Mouse (Mus musculus): ENCODE data around the gene Alk. TPM values are rescaled to one million over a fixed set of nuclear protein-coding genes. Genes with fewer than 3 reads are reported as not detected.

The Alk gene
- polyA plus RNA-seq, 1 experiment from 2014 or later = 4.1 TPM

DNA sequence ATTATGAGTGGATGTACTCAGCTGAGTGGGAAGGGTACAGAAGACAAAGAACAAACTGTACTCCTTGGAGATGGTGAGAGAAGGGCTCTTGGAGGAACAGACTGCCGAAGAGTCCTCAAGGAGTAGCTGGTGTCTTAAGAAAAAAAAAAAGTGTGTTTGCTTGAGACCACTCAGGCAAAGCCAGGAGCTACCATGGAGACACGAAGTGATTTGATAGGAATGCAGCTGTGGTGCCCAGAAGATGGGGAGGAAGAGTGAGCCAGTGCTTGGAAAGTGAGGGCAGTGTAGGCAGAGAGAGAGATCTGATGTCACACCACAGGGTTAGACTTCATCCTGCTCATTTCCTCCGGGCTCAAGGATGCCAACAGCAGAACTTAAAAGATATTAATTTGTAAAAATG, 613.2 kb downstream of the Alk start:
- Histone ChIP-seq H3K27me3 (no peaks in the 10 kb centered on the region), H3K4me2 (no peak overlapping the region), H3K27ac (replicated peaks) (no peak overlapping the region), H3K4me3 (no peak overlapping the region), H3K9ac (no peak overlapping the region), H3K9me3 (no peaks in the 10 kb centered on the region), H3K36me3 (no peaks in the 10 kb centered on the region), H3K4me1 (replicated peaks) (peaks cover 19% of the 10 kb centered on the region)
- ATAC-seq (ENCODE audit: low read depth) = no peak
- 71% methylated on average over 3 of the region's 3 CpGs for WGBS

DNA sequence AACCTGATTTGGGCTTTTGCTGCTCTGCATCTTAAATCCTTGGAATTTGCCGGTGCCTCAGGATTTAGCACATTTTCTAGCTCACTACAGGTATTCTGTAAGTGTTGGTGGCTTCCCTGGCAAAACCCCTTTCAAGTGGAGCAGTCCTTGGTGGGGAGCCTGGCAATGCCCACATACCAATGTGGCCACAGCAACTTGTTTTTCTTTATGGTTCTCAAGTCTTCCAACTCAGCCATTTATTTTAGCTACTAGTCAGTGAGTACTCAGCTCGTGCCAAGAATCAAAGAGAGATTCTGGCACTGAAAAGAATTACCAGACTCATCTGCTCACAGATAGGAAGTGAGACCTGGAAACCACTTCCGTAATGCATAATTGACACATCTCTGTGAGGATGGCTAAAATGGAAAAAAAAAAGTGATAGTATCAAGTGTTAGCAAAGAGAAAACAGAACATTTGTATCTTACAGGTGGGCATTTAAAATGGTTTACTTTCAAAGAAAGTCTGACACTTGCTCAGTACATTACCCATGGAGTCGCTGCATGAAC, 614.2 kb downstream of the Alk start:
- WGBS = 83% methylated on average over 4 of the region's 4 CpGs
- ATAC-seq (ENCODE audit: low read depth) = no peak
- peaks cover 23% of the 10 kb centered on the region for H3K4me1 ChIP-seq (replicated peaks)

DNA sequence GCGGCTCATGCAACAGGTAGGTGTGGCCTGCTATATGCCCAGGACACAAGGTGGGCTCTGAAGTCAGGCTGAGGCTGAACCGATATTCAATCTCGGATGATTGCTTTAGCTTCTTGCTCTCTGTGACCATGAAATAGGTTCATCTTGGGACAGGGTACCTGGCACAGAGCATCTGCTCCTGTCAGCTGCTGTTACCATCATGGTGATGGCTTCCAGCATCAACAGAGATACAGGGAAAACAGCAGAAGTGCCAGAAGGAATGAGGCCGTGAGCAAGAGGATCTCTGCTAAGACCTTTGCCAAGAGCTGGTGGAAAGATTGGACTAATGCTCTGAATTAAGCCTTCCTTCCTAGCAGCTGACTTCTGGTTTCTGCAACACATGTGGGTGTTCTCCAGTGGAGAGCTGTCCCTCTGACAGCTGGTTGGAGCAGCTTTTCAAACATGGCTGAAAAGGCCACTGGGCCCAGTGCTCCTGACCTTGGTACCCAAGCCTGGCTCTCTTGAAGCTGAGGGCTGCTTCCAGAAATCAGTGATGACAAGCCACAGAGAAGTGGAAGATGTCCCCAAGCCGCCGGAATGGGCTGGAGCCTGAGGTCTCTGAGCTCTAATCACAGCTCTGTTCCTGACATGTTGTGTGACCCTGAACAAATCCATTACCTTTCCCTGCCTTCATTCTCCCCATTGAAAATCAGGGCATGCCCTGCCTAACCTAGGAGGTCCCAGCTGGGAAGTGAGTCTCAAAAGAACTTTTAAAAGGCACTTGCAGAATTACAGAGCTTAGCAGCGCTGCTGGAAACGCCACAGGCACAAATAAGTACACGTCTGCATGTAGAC, 615.5 kb downstream of the Alk start:
- Histone ChIP-seq H3K36me3 (no peaks in the 10 kb centered on the region), H3K4me3 (no peak overlapping the region), H3K9me3 (no peaks in the 10 kb centered on the region), H3K9ac (no peak overlapping the region), H3K4me2 (no peak overlapping the region), H3K4me1 (replicated peaks) (peaks cover 23% of the 10 kb centered on the region), H3K27ac (replicated peaks) (no peak overlapping the region), H3K27me3 (no peaks in the 10 kb centered on the region)
- ATAC-seq (ENCODE audit: low read depth) = no peak
- WGBS = 63% methylated on average over 9 of the region's 9 CpGs

More for the DNA sequence above, 614.2 kb downstream of the Alk start:
- H3K4me2 ChIP-seq = no peak overlapping the region
- no peak overlapping the region for H3K4me3 ChIP-seq
- no peaks in the 10 kb centered on the region for H3K9me3 ChIP-seq
- H3K27ac ChIP-seq (replicated peaks) = no peak overlapping the region
- no peaks in the 10 kb centered on the region for H3K27me3 ChIP-seq
- H3K9ac ChIP-seq = no peak overlapping the region
- no peaks in the 10 kb centered on the region for H3K36me3 ChIP-seq

DNA sequence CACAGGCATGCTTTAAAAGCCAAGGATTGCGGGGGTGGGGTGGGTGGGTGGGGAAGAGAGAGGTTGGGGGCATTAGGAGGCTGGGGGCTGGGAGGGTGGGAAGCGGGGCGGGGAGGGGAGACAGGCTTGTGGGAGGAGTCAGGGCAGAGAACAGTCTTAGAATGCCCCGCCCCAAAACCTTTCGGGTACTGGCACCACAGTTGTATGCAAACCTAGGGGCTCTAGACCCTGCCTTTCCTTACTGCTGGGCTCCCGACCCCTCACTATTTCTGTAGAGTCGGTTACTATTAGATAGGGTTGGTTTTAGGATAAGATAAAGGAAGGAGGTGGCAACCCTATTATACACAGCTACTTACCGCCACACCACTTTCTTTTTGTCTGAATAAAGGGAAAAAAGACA, 617.4 kb downstream of the Alk start:
- H3K4me1 ChIP-seq (replicated peaks) = peaks cover 23% of the 10 kb centered on the region
- 0 out of 2 replicates have a peak, but pooled peaks have one; percentile 40 for ATAC-seq (ENCODE audit: low read depth)
- H3K9me3 ChIP-seq = no peaks in the 10 kb centered on the region
- H3K36me3 ChIP-seq = no peaks in the 10 kb centered on the region
- H3K4me3 ChIP-seq = no peak overlapping the region
- no peaks in the 10 kb centered on the region for H3K27me3 ChIP-seq
- H3K9ac ChIP-seq = no peak overlapping the region
- WGBS = 53% methylated on average over 8 of the region's 8 CpGs
- H3K27ac ChIP-seq (replicated peaks) = peak overlapping the region; percentile 82
- H3K4me2 ChIP-seq = no peak overlapping the region

DNA sequence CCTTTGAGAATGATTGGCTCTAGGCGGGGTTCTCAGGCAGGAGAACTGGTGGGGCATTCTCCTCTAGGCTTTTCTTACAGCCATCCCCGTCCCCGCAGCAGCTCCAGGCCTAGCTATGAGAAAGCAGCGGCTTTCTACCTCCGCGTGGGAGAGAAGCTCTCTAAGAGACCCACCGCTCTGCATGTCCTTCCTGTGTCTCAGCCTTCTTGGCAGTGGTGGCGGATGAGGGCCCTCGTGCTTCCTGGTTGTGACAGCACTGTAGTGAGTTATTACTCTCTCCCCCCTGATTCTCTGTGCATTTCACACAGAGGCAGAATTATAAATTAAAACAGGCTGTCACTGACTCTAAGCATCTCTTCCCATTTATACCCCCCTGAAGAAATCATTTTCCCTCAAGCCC, 618.0 kb downstream of the Alk start:
- ATAC-seq (ENCODE audit: low read depth) = peak; percentile 66; the same call in 1 of the 2 replicates
- 32% methylated on average over 9 of the region's 9 CpGs for WGBS
- no peaks in the 10 kb centered on the region for H3K9me3 ChIP-seq
- no peak overlapping the region for H3K4me2 ChIP-seq
- H3K4me1 ChIP-seq (replicated peaks) = peaks cover 27% of the 10 kb centered on the region
- no peaks in the 10 kb centered on the region for H3K36me3 ChIP-seq
- no peaks in the 10 kb centered on the region for H3K27me3 ChIP-seq
- peak overlapping the region; percentile 47; the same call in 1 of the 2 replicates for H3K9ac ChIP-seq
- H3K27ac ChIP-seq (replicated peaks) = peak overlapping the region; percentile 82
- H3K4me3 ChIP-seq = no peak overlapping the region

DNA sequence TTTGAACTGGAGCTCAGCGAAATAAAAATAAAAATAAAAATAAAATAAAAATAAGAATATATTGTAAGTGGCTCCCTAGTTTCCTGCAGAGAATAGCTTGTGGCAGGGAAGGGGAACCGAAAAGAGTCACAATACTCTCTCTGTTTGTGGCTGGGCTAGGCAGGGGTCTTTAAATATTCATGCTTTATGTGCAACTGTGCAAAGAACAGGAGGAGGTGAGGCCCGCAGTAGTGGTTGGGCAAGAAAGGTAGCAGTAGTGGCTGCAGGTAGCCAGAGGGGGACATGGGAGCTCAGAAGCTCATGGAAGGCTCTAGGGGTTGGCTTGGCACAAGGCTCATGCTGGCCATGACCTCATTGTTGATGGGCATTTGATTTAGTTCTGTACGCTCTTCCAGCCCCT, 623.2 kb downstream of the Alk start:
- Histone ChIP-seq H3K27me3 (no peaks in the 10 kb centered on the region), H3K9me3 (no peaks in the 10 kb centered on the region), H3K27ac (replicated peaks) (peak overlapping the region; percentile 69), H3K4me3 (no peak overlapping the region), H3K4me1 (replicated peaks) (peaks cover 29% of the 10 kb centered on the region), H3K9ac (no peak overlapping the region), H3K36me3 (no peaks in the 10 kb centered on the region), H3K4me2 (no peak overlapping the region)
- WGBS = 51% methylated on average over 4 of the region's 4 CpGs
- ATAC-seq (ENCODE audit: low read depth) = peak; percentile 30; the same call in 1 of the 2 replicates

DNA sequence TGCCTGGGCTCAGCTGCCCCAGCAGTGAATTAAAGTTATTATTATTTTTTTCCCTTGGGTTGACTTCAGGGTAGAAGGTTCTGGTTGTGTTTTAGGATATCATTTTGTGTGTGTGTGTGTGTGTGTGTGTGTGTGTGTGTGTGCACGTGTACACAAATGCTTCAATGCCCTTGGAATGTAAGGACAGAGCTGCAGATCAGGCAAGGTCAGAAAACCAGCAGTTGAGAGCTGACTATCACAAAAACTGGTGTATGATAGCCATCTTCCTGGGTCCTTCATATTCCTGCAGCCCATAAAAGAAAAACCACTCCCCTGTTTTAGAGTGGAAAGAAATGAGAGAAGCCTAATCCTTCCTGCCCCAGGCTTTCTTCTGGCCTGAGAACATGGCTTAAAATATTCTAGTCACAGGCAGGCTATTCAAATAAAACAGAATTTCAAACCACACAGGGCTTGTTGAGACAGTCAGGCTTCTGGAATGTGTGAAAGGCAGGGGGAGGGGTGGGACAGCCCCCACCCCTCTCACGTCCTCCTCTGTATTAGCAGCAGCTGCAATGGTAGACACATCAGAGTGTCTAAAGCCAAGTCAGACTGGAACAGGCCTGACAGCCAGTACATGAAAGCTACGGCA, 623.8 kb downstream of the Alk start:
- no peak overlapping the region for H3K4me3 ChIP-seq
- H3K27ac ChIP-seq (replicated peaks) = peak overlapping the region; percentile 69
- peak overlapping the region; percentile 26; the same call in 1 of the 2 replicates for H3K9ac ChIP-seq

DNA sequence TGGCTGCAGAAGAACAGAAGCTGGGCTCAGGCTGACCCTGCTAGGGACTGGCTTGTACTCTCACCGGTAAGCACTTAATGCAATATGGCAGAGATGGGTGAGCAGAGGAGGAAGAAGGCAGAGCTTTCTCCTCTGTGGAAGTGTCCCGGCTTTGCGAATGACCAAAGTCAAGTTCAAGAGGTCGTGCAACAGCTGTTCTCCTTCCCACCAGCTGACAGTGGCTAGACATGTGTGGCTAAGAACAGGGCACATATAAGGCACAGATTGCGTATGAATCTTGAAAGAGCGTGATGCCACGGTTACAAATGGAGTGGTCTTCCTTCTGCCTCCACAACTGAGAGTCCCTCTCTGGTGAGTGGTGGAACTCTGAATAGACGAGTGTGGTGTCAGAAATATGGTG, 625.3 kb downstream of the Alk start:
- Histone ChIP-seq H3K9me3 (no peaks in the 10 kb centered on the region), H3K36me3 (no peaks in the 10 kb centered on the region), H3K4me2 (no peak overlapping the region), H3K4me3 (no peak overlapping the region), H3K9ac (no peak overlapping the region), H3K27me3 (no peaks in the 10 kb centered on the region), H3K4me1 (replicated peaks) (peaks cover 26% of the 10 kb centered on the region), H3K27ac (replicated peaks) (no peak overlapping the region)
- ATAC-seq (ENCODE audit: low read depth) = no peak
- 90% methylated on average over 8 of the region's 8 CpGs for WGBS

More for the DNA sequence above, 623.8 kb downstream of the Alk start:
- WGBS = 25% methylated on average over 3 of the region's 3 CpGs
- ATAC-seq (ENCODE audit: low read depth) = peak; percentile 86
- H3K4me1 ChIP-seq (replicated peaks) = peaks cover 26% of the 10 kb centered on the region
- no peaks in the 10 kb centered on the region for H3K9me3 ChIP-seq
- no peaks in the 10 kb centered on the region for H3K36me3 ChIP-seq
- no peaks in the 10 kb centered on the region for H3K27me3 ChIP-seq
- no peak overlapping the region for H3K4me2 ChIP-seq

DNA sequence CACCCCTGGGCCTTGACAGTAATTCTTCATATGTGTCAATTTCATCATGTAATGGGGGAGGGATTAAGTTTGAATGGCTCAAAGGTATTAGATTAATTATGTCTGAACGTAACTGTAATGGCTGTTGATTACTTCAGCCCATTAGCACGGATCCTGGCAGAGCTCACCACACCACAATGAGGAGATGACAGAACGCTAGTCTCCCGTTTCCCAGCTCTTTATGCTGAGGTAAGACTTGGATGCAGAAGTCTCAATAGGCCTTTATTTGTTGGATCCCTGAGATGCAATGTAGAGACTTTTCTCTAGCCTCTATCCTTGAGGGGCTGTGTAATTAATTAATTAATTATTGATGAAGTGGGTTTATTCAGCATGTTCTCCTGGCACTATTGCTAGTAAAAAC, 627.8 kb downstream of the Alk start:
- no peak overlapping the region for H3K27ac ChIP-seq (replicated peaks)
- WGBS = 44% methylated on average over 4 of the region's 4 CpGs
- H3K9me3 ChIP-seq = no peaks in the 10 kb centered on the region
- ATAC-seq (ENCODE audit: low read depth) = no peak
- peaks cover 24% of the 10 kb centered on the region for H3K4me1 ChIP-seq (replicated peaks)
- H3K9ac ChIP-seq = no peak overlapping the region
- H3K27me3 ChIP-seq = no peaks in the 10 kb centered on the region
- no peaks in the 10 kb centered on the region for H3K36me3 ChIP-seq
- no peak overlapping the region for H3K4me3 ChIP-seq
- H3K4me2 ChIP-seq = no peak overlapping the region

DNA sequence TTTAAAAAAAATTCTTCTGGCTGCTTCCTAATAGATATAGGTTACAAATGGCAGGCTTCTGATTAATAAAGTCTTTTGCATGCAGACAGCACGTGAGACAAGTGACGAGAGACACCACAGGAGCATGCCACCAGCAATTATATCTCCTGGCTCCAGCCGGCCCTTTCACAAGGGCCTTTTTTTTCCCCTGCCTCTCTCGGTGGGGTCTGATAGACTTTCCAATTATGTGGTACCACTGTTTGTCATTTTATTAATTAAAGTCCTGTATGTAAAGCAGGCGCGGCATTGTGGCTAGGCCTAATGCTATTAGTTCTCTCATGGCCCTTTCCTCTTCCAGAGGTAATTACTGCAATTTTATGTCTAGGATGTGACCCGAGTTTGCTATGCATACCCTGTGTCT, 630.7 kb downstream of the Alk start:
- H3K4me1 ChIP-seq (replicated peaks) = 0 out of 2 replicates have a peak, but pooled peaks cover 8% of the 10 kb centered on the region

DNA sequence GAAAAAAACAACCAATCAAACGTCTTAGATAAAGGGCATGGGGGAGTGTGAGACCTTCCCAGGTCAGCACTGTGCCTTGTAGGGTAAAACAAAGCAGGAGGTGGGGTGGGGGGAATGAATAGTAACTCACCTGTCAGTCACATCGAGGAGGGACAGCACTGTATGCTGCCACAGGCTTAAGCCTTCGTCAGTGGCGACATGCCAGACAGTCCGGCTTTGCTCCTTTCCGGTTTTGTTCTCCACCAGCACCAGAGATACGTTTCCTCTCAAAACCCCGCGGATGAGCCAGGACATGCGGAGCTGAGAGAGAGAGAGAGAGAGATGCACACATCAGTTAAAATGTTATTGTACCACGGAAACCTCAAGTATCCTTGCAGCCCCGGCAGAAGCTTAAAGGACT, 637.1 kb downstream of the Alk start:
- Histone ChIP-seq H3K36me3 (no peaks in the 10 kb centered on the region), H3K9ac (no peak overlapping the region), H3K9me3 (no peaks in the 10 kb centered on the region), H3K4me3 (no peak overlapping the region), H3K27ac (replicated peaks) (no peak overlapping the region), H3K4me1 (replicated peaks) (peaks cover 4% of the 10 kb centered on the region; the same call in 1 of the 2 replicates), H3K4me2 (no peak overlapping the region), H3K27me3 (no peaks in the 10 kb centered on the region)
- 83% methylated on average over 12 of the region's 12 CpGs for WGBS
- no peak for ATAC-seq (ENCODE audit: low read depth)

More for the DNA sequence above, 630.7 kb downstream of the Alk start:
- H3K9me3 ChIP-seq = no peaks in the 10 kb centered on the region
- no peak overlapping the region for H3K27ac ChIP-seq (replicated peaks)
- no peak overlapping the region for H3K9ac ChIP-seq
- no peak overlapping the region for H3K4me2 ChIP-seq
- H3K36me3 ChIP-seq = no peaks in the 10 kb centered on the region
- H3K4me3 ChIP-seq = no peak overlapping the region
- H3K27me3 ChIP-seq = no peaks in the 10 kb centered on the region
- WGBS = 67% methylated on average over 7 of the region's 7 CpGs
- no peak for ATAC-seq (ENCODE audit: low read depth)
